Mouse (Mus musculus) ovary, postnatal 10 days (tissue): ENCODE data around the gene Fam118a.
A peak's percentile ranks its signal among the peaks of the same experiment; 100 is the strongest.
"Not testable (repeated sequence)": the region's sequence is repeated elsewhere in the genome, so short reads cannot be mapped to it uniquely, and the experiment has no call there.

Source experiments
- DNase-seq: peaks from one replicate; pipeline ENCODE4 v3.0.0; 2022; ENCODE audit warnings: low spot score

Fam118a gene

GRCm38 (mm10) chr15:85012662-85013054, 16.1 kb upstream of the Fam118a start:
- no peak for DNase-seq

DNA sequence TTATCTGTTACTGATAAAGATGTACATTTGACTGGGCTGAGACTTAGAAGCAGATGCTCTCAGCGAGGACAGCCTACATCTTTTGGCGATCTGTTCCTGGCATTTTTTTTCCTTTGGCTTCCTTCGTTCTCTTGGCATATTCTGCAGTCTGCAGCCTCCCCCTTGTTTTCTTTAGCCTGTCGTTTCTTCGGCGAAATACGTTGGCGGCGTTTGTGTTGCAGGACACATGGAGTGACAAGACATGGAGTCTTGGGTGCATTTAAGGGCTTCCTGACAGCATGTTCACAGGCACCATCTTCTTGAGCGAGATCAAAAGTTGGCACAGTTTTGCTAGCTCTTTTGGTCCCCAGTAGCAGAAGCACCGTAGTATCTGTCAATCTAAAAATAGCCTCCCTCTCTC, 13.0 kb upstream of the Fam118a start:
- DNase-seq = no peak

DNA sequence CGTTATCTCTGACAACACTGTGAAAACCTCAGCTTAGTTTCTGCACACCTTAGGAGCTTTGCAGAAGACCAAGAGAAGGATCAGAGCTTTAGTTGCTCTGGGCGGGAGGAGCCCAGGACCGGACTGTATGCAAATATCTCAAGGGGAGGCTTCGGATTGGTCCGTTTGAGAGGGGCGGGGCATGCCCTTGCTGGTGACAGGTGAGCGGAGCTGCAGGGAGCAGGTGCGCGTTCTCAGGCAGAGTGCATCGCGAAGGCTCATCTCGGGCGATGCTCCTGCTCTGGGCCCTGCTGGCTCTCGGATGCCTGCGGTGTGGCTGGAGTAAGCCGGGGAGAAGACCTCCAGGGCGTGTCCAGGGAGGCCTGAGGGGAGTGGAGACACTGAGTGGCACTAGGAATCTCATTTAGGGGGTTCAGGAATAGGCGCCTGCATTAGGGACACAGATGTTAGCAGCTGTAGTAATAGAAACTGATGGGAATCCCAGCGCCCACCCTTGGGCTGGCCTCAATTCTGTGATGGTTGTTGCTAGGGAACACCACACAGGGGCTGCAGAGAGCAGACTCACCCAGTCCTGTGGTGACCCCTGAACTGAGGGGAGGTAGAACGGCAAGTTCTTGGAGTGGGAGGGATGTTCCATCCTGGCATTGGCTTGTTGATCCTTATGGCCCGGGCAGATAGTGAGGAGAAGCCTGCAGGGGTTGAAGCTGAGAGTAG, 11.6 kb upstream of the Fam118a start, which contains the start of gene Upk3a:
Gene Upk3a (plus strand): TSS at position 191 of the 714 bp plus-strand sequence.
- DNase-seq = no peak

- DNase-seq = no peak
Measured at GRCm38 (mm10) chr15:85022211-85022610, 6.5 kb upstream of the Fam118a start.

DNA sequence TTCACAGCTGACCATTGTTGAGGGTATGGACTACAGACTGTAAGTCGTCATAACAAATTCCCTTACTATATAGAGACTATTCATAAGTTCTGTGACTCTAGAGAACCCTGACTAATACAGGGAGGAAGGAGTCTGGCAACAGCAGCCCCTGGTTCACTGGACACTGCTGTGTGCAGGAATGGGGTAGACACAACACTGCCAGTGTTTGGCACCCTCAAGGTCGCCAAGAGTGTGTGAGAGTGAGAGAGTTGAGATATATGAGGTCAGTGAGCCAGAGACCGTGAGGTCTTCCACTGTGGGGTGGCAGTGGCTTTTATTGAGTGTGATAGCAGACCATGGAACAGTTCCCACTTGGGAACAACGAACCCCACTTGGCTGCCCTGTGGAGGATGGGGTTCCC, 2.6 kb upstream of the Fam118a start:
- no peak for DNase-seq

GRCm38 (mm10) chr15:85027740-85028139, 1.0 kb upstream of the Fam118a start:
- DNase-seq = no peak

GRCm38 (mm10) chr15:85030643-85031042, 1.9 kb downstream of the Fam118a start:
- DNase-seq = not testable (repeated sequence)

DNA sequence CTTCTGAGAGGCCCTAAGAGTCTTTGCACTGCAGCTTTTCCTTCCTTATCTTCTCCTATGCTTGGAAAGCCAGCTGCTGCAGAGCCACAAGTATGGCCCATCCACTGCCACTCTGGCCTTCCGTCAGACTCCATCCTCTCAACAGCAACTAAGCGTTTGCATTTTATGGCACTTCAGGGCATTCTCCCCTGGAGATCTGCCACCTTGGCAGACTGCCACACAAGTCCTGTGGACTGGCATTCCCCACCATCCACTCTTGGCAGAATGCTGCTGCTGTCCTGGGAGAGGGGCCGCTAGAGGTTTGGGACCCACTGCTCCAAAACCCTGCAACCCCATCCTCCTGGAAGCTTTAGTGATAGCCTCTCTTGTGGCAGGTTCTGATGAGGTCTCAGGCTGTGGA, 3.1 kb downstream of the Fam118a start:
- no peak for DNase-seq

DNA sequence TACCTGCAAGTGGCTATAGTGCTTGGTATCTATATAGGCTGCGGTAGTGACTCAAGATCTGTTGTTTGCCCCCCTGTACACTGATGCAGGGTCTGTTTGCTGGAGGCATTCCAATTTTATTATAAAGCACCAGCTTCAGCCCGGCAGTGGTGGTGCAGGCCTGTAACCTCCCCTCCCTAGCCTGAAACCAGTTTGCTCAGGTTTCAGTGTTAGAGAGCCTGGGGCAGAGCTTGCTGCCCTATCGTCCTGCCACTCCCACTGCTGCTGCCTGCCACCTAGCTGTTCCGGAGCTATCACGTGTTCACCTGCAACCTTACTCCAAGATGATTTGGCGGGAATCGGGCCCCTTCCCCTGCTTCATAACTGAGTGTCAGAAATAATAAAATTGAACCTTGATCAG, 5.2 kb downstream of the Fam118a start:
- not testable (repeated sequence) for DNase-seq

- DNase-seq = peak; percentile 95
Measured at GRCm38 (mm10) chr15:85036566-85037342, 8.0 kb downstream of the Fam118a start.

DNA sequence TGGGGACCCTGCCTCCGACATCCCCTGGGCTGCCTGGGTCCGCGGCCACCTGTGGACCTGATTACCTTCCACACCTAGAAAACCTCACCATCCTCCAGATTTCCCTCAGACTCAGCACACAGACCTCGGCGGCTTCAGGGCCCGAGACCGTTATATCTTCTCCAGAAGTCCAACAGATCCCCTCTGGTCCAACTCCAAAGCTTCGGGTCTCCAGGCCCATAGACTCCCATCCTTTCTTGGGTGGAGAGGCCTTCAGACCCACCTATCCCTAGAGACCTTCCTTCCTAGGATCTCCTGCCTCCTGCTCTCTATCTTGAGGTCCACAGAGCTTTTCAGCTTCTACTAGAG, 8.6 kb downstream of the Fam118a start:
- no peak for DNase-seq

- no peak for DNase-seq
Measured at GRCm38 (mm10) chr15:85041546-85042225, 12.9 kb downstream of the Fam118a start.

DNA sequence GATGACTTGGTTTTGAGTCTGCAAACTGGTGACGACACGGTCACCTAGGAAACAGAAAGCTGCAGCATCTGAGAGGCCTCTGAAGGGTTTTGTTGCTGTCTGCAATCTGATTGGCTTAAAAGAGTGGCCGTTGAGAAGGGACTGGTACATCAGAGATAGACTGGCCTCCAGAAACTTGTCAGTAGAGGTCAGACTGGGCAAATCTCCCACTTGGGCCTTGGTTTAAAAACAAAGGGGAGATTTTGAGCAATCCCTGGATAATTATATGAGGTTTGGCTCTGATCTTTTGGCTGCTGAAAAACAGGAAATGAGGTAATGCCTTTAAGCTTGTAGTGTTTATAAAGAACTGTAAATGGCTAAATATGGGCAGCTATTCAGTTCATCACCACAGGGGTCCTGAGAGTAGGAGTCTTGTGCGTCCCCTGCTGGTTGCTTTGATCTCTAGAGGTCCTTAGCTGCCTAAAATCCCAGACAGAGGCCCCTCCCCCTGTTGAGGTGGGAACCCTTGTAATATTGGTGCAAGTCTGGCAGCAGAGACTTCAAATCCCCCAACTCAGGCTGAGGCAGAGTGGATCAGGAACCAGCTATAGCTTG, 13.7 kb downstream of the Fam118a start:
- peak; percentile 35 for DNase-seq

- no peak for DNase-seq
Measured at GRCm38 (mm10) chr15:85043116-85043515, 14.4 kb downstream of the Fam118a start.

DNA sequence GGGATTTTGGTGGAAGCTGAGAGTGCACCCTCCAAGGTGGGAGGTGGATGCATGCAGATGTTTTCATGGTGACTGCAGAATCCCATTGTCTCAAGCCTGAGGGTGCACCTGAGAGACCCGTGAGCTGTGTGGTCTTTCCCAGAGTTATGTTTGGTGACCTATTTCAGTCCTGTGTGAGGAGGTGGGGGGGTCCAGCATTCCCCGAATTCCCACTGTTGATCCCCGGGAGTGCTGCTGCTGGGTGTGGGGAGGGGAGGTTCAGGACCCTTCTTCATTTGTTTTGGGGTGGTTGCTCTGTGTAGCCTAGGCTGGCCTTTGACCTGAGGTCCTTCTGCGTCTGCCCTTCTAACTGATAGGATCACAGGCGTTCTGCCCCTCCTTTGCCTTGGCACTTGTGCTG, 15.0 kb downstream of the Fam118a start:
- no peak for DNase-seq

GRCm38 (mm10) chr15:85046230-85046950, 17.6 kb downstream of the Fam118a start:
- DNase-seq = no peak

- no peak for DNase-seq
Measured at GRCm38 (mm10) chr15:85047865-85048264, 19.1 kb downstream of the Fam118a start.

DNA sequence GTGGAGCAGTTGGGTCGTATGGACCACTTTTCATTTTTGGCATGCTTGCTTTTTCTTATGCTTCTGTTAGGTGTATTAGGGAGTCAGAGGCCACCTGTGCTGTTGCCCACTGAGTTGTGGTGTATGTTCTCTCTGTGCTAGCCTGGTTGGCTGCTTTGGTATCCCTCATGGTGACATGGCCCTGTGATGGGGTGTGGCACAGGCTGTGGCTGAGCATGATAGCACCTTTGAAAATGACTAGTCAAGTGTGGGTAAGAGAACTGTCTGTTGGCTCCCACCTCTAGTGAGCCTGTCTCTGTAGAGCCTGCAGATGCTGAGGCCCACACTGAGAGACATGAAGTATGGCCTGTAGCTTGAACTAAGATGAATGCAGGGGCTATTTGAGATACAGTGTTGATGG, 21.0 kb downstream of the Fam118a start:
- no peak for DNase-seq

- no peak for DNase-seq
Measured at GRCm38 (mm10) chr15:85054098-85054497, 25.4 kb downstream of the Fam118a start.

GRCm38 (mm10) chr15:85055186-85055585, 26.4 kb downstream of the Fam118a start:
- DNase-seq = no peak

DNA sequence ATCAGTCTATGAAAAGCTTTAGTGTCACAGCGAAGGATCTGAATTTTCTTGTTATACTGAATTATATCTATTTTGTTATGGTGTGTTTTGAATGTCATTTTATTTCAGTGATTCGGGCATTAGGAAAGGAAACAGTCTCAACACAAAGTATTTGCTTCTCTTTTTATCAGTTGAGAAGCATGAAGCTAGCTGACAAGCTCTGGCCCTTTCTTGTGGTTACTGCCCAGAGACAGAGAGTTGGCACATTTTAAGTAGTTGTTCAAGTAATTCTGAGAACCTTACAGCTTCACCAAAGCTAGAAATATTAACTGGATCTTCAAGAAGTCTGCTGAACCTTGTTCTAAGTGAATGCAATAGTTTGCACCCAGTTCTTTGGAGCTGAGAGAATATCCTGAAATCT, 34.7 kb downstream of the Fam118a start:
- DNase-seq = no peak

DNA sequence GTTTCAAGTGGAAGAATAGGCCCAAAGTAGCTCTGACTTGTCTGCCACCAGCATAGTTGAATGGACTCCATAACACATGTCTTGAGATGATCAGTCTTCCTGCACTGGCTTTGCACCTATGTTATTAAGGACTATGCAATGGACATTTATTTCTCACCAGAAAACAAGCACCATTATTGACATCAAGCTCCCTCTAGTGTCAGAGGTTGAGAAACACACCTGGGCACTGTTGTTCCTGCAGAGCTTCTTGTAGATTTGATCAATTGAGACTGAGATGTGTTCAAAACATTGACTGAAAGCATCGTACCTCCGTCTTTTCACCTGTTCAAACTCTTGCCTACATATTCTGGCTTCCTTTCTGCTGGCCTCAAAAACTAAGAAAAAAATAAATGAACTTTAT, 41.8 kb downstream of the Fam118a start:
- no peak for DNase-seq
